Comparison of ENCODE assay signal across 13 mouse cellular contexts in genomic region chr4:99068806-99069205, GRCm38 (mm10). TPM values are rescaled to one million over a fixed set of nuclear protein-coding genes. Genes with fewer than 3 reads are reported as not detected.
"Had no signal": no experiment of that assay in that cellular context is flagged by ENCODE, and none has a peak within 500 bp of the region (broad histone marks: within the 10 kb centered on the region; RNA-seq: fewer than 3 reads in every experiment).

No protein-coding gene starts in this region.

- H3K27ac ChIP-seq: hindbrain, embryonic 14.5 days; intestine, embryonic 15.5 days; left cerebral cortex, adult 2 months; limb, embryonic 10.5 days; lung, embryonic 15.5 days; macrophage; midbrain, embryonic 12.5 days had no signal

- DNase-seq: lung, postnatal 14 days; right cerebral cortex, postnatal 14 days; thymus, postnatal 4 days had no signal

- H3K4me3 ChIP-seq: intestine, embryonic 15.5 days; left cerebral cortex, adult 2 months; limb, embryonic 10.5 days; lung, embryonic 15.5 days; megakaryocyte, embryonic 14.5 days; midbrain, embryonic 12.5 days had no signal

- H3K9ac ChIP-seq: hindbrain, embryonic 14.5 days; intestine, embryonic 15.5 days; lung, embryonic 15.5 days; midbrain, embryonic 12.5 days had no signal

- H3K4me1 ChIP-seq: intestine, embryonic 15.5 days; lung, embryonic 15.5 days; megakaryocyte, embryonic 14.5 days; midbrain, embryonic 12.5 days had no signal

- ATAC-seq: intestine, embryonic 15.5 days; midbrain, embryonic 16.5 days had no signal

- H3K27me3 ChIP-seq: intestine, embryonic 15.5 days; lung, embryonic 15.5 days; megakaryocyte, embryonic 14.5 days; midbrain, embryonic 12.5 days had no signal

- H3K4me2 ChIP-seq: hindbrain, embryonic 14.5 days; intestine, embryonic 15.5 days; lung, embryonic 15.5 days; midbrain, embryonic 12.5 days had no signal

- H3K9me3 ChIP-seq: intestine, embryonic 15.5 days; limb, embryonic 10.5 days; lung, embryonic 15.5 days; megakaryocyte, embryonic 14.5 days; midbrain, embryonic 12.5 days had no signal

RNA-seq across cellular contexts. Expression of gene Angptl3, which starts 38.1 kb away (rescaled TPM):
- polyA plus RNA-seq: spleen, adult 2 months had no signal
